Mouse (Mus musculus): ENCODE measurements around the gene Dnajc19.

Gene Dnajc19

DNA sequence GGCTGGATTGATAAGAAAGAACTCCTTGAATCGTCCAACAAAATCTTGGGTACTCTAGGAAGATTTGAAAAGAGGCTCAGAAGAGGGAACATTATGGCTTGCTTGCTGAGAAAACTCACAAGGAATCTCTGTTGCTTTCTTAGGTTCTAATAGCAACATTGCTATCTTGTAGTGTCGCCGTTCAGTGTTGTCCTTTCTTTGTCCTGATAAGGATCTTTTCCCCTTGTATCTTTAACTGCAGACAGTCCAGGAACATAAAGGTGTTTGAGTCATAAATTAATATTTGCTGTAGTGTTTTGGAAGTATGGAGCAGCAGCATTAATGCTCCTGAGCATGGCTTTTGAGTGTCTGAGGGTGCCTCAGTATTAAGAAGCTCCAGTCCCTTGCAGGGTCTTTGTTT is 50.5 kb downstream of the Dnajc19 start:
- DNase-seq (ENCODE audit: low read depth): no peak

DNA sequence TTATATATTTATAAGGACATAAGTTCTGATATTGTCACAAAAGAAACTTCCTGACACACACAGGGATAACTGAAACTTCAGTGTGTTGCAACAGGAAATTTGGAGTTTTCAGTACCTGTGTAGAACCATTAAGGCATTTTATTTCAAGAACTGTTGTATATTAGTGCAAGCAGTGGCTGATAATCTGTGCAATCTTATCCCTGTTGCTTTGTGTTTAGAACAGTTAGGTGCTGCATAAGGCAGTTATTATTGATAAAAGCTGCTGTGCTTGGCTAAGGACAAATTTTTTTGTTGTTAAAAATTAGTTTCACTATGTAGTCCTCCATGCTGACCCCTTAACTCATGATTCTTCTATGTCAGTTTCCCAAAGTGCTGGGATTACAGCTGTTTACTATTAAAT is 52.2 kb downstream of the Dnajc19 start:
- DNase-seq (ENCODE audit: low read depth): no peak

DNA sequence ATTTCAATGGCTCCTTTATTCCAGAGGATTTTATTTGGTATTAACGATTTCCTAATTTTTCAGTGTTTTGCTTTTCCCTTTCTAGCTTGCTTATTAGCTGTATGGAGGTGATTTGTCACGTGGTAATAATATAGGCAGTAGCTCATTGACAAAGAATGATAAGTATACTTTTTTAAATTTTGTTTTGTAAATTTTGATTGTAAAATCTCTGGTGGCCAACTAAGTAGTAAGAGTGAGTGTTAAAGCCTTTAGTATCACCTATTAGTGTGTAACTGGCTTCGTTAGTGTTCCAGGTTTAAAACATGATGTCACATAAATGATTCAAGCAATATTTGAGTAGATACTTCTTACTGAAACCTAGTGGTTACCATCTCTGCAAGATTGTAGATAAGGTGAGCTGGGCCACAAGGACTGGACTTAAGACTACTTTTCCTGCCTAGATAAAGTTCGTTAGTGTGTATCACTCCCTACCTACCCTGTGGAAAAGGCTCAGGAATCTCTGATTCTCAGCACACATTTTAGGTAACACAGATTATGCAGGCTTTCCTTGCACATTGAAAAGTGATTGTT is 59.8 kb downstream of the Dnajc19 start:
- DNase-seq (ENCODE audit: low read depth): no peak

DNA sequence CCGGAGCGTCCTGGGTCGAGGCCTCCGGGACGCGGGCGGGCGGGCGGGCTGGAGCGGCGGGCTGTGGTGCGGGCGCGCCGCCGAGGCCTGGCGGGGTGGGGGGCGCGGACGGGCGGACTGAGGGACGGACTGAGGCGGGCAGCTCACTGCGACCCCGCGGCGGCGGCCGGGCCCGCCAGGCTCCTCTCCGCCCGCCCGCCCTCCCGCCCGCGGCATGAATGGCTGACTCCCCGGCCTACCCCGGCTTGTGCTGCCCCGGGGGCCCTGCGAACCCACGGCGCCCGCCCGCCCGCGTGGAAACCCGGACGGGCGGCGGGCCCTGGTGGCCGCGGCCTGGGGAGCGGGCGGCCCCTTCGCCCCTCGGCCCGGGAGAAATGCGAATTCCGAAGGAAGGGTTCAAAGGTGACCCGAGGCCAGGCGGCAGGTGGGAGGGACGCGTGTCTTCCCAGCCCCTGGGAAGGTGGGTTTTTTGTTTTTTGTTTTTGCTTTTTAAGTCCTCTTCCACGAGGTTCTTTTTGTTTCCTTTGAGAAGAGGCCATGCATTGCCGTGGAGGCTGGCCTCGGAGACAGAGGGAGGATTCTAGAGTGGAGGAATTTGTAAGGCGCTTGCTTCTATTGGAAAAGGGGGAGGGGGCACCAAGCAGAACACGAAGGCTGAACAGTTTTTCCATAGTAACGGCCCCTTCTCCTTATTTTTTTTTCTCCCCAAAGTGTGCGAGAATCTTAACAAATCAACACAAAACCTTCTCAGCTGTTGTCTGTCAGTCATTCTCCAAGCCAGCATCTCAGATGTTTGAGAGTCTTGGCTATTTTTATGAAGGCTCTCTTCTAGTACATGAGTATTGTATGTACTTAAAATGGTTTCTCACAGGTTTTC is 60.5 kb downstream of the Dnajc19 start:
- DNase-seq (ENCODE audit: low read depth): peak; percentile 36

DNA sequence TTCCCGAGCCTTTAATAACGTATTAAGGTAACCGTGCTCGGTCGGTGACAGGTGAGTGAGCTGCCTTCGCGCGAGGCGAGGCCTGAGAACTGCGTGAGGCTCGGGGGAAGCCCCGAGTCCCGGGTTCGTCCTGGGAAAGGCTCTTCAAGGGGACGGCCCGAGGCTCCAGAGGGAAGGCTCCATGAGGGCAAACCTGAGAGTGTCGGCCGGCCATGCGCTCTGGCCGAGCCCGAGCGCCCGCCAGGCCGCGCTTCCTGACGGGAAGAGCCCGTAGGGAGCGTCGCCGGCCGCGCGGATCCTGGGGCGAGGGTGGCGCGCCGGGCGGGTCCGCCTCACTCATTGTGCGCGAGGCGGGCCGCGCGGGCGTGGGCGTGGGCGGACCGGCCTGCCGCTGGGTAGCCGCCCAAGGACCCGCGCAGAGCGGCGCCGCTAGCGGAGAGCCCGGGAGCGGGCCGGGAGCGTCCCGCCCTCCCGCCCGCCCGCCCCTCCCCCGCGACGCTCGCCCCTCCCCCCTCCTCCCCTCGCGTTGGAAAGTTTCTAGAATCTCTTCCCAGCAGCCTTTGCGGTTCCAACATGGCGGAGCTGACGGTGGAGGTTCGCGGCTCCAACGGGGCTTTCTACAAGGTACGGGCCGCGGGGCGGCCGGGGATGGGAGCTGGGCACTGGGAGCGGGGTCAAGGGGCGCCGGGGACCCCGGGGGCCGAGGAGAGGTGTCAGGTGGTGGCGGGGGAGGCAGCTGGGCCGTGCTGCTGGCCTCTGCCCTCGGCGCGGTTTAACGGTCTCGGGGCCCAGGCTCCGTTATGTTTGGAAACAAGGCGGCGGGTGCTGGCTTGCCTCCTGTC is 61.4 kb downstream of the Dnajc19 start, which contains the start of gene Fxr1:
Gene Fxr1 (plus strand): TSS at position 404 of the 842 bp plus-strand sequence.
- DNase-seq (ENCODE audit: low read depth): peak; percentile 87

DNA sequence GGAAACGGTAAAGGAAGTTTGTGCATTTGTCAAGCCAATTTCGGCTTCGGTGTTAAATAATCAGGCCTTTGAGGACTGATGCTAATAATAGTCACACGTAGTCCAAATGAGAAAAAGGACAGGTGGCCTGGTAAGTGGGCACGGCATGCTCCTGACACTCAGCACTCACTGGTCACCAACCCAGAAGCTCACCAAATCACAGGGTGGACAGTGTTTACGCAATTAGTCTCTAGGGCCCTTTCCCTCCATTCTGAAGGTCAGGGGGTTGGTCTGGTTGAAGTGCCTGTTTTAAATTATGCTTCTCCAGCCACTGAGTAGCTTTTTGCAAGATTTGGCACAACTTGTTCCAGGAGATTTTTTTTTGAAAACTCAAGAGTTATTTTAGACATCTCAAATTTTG is 72.9 kb downstream of the Dnajc19 start:
- DNase-seq (ENCODE audit: low read depth): no peak

DNA sequence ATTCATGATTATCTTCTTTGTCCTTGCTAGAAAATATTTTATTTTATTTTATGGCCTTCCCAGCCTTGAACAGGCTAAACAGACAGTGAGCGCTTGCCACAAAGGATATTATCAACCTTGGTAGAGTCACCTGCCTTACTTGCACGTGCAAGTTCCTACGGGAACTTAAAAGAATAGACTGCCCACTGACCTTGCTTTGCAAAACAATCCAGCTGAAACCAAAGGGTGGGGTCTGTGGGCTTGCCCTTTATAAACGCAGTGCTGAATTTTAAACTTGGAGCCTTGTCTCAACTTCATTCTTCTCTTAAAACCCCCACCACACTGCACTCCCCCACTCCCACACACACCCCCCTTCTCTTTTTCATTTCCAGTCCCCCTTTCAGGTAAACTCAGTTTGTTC is 73.5 kb downstream of the Dnajc19 start:
- DNase-seq (ENCODE audit: low read depth): no peak

DNA sequence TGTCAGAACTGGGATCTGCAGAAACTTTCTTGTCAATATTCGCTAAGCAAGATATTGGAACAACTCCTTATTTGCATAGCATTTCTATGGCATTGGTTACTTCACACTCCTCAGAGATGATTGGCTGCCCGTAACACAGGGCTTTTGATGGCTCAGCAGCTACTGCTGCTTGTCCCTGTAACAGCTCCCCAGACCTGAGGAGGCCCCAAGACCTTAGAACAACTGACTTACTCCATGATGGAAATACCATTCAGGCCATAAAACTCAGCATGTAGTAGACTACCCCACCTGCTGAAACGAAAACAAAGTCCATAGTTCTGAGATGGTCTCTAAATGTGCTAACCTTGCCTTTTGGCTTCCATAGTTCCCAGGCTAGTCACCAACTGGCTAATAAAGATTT is 74.3 kb downstream of the Dnajc19 start:
- no peak for DNase-seq (ENCODE audit: low read depth)

DNA sequence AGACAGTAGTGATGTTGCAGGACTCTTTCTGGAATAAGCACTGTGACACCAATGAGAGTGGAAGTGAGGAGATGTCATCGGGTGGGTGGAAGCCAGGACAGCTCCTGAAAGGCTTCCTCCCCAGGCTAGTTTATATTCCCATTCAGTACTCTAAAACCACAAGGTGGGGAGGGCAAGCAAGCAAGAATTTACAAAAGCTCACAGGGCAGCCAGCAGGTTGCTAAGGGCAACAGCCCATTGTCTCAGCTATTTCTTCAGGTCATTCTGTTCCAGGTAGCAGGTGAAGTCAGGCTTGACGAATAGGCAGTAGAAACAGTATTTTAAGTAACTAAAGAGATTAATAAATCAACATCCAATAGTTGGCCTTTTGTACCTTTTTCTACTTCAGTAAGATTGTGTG is 74.8 kb downstream of the Dnajc19 start:
- no peak for DNase-seq (ENCODE audit: low read depth)

Measured in naive thymus-derived CD4-positive, alpha-beta T cell, adult 2 months (primary cell).